Mouse (Mus musculus) layer of hippocampus, adult 11-12 months (tissue): ENCODE data around the gene Prrc2c.
"Not testable (repeated sequence)": the region's sequence is repeated elsewhere in the genome, so short reads cannot be mapped to it uniquely, and the experiment has no call there.

Source experiments
- DNase-seq: peaks from one replicate; pipeline ENCODE4 v3.0.0; 2022; ENCODE audit warnings: low spot score

The Prrc2c gene

GRCm38 (mm10) chr1:162665486-162666174 lies 74.7 kb downstream of the Prrc2c start:
- DNase-seq: no peak

- peak; percentile 85 for DNase-seq
Measured at GRCm38 (mm10) chr1:162664826-162665475, 75.4 kb downstream of the Prrc2c start.

- no peak for DNase-seq
Measured at GRCm38 (mm10) chr1:162660276-162660860, 80.0 kb downstream of the Prrc2c start.

GRCm38 (mm10) chr1:162658119-162658518 lies 82.2 kb downstream of the Prrc2c start, which contains the start of gene Myocos:
TSS of gene Myocos (minus strand) at chr1:162658219.
- no peak for DNase-seq

GRCm38 (mm10) chr1:162648416-162648815 lies 91.9 kb downstream of the Prrc2c start:
- no peak for DNase-seq

- DNase-seq: no peak
Measured at GRCm38 (mm10) chr1:162646083-162646686, 94.2 kb downstream of the Prrc2c start.

- DNase-seq: peak; percentile 65
Measured at GRCm38 (mm10) chr1:162643752-162644151, 96.6 kb downstream of the Prrc2c start.

GRCm38 (mm10) chr1:162642591-162642990 lies 97.8 kb downstream of the Prrc2c start:
- DNase-seq: no peak

- DNase-seq: no peak
Measured at GRCm38 (mm10) chr1:162639861-162640260, 100.5 kb downstream of the Prrc2c start.

GRCm38 (mm10) chr1:162639051-162639750 lies 101.2 kb downstream of the Prrc2c start, which contains the start of gene Myoc:
TSS of gene Myoc (plus strand) at chr1:162639155.
- no peak for DNase-seq

- DNase-seq: no peak
Measured at GRCm38 (mm10) chr1:162638535-162638934, 101.8 kb downstream of the Prrc2c start.

- DNase-seq: no peak
Measured at GRCm38 (mm10) chr1:162636516-162636915, 103.8 kb downstream of the Prrc2c start.

GRCm38 (mm10) chr1:162635291-162635931 lies 104.9 kb downstream of the Prrc2c start:
- DNase-seq: not testable (repeated sequence)

- DNase-seq: not testable (repeated sequence)
Measured at GRCm38 (mm10) chr1:162628326-162628725, 112.0 kb downstream of the Prrc2c start.

- DNase-seq: not testable (repeated sequence)
Measured at GRCm38 (mm10) chr1:162627821-162628220, 112.5 kb downstream of the Prrc2c start.

- DNase-seq: no peak
Measured at GRCm38 (mm10) chr1:162625229-162625628, 115.1 kb downstream of the Prrc2c start.

GRCm38 (mm10) chr1:162623895-162624294 lies 116.5 kb downstream of the Prrc2c start:
- DNase-seq: no peak
